Mouse (Mus musculus): ENCODE results near the gene Taf15.
"Not testable (repeated sequence)": the region's sequence is repeated elsewhere in the genome, so short reads cannot be mapped to it uniquely, and the experiment has no call there.

The Taf15 gene

GRCm38 (mm10) chr11:83540931-83541330 is 68.0 kb downstream of the Taf15 start:
- DNase-seq, result no peak

GRCm38 (mm10) chr11:83541415-83541814 is 68.5 kb downstream of the Taf15 start:
- no peak for DNase-seq

- no peak for DNase-seq
Measured at GRCm38 (mm10) chr11:83544214-83544613, 71.3 kb downstream of the Taf15 start.

- DNase-seq, result no peak
Measured at GRCm38 (mm10) chr11:83550186-83550632, 77.3 kb downstream of the Taf15 start.

- DNase-seq, result not testable (repeated sequence)
Measured at GRCm38 (mm10) chr11:83551037-83551436, 78.2 kb downstream of the Taf15 start.

- DNase-seq, result no peak
Measured at GRCm38 (mm10) chr11:83551668-83552067, 78.8 kb downstream of the Taf15 start.
